Mouse (Mus musculus) lung, embryonic 16.5 days (tissue): ENCODE results near the gene Dynlt1c. TPM values are rescaled to one million over a fixed set of nuclear protein-coding genes. Genes with fewer than 3 reads are reported as not detected.
"Not testable (repeated sequence)": the region's sequence is repeated elsewhere in the genome, so short reads cannot be mapped to it uniquely, and the experiment has no call there.

Source experiments
- ATAC-seq: fragments of 200-750 bp; cut with Nextera tagmentation; 2 replicates; pipeline ENCODE4 v1.8.0; 2017; ENCODE audit warnings: low read depth, mild to moderate bottlenecking, moderate library complexity
- H3K27ac ChIP-seq: fragments of 300-500 bp; sonication (generic); 2 replicates; pipeline ENCODE4 v1.5.1; 2014; ENCODE audit warnings: mild to moderate bottlenecking, control low read depth, low read length
- H3K27me3 ChIP-seq: fragments of 300-500 bp; sonication (generic); 2 replicates; pipeline ENCODE4 v1.6.1; 2014; ENCODE audit warnings: low read depth, low read length, mixed read lengths; ENCODE audit not compliant: control insufficient read depth, insufficient read depth
- H3K36me3 ChIP-seq: fragments of 300-500 bp; sonication (generic); 2 replicates; pipeline ENCODE4 v1.6.1; 2014; ENCODE audit warnings: low read length; ENCODE audit not compliant: control insufficient read depth, insufficient read depth
- H3K4me1 ChIP-seq: fragments of 300-500 bp; sonication (generic); replicated peaks from 2 replicates; pipeline ENCODE4 v1.6.1; 2014; ENCODE audit warnings: low read length, mixed read lengths; ENCODE audit not compliant: control insufficient read depth, insufficient read depth
- H3K4me2 ChIP-seq: fragments of 300-500 bp; sonication (generic); 2 replicates; pipeline ENCODE4 v1.6.1; 2014; ENCODE audit warnings: low read depth, low read length, control low read depth
- H3K4me3 ChIP-seq: fragments of 300-500 bp; sonication (generic); 2 replicates; pipeline ENCODE4 v1.5.1; 2014; ENCODE audit warnings: mild to moderate bottlenecking, low read length, control low read depth
- H3K9ac ChIP-seq: fragments of 300-500 bp; sonication (generic); 2 replicates; pipeline ENCODE4 v1.6.1; 2014; ENCODE audit warnings: low read length, control low read depth
- H3K9me3 ChIP-seq: fragments of 300-500 bp; sonication (generic); 2 replicates; pipeline ENCODE4 v1.6.1; 2016; ENCODE audit warnings: low read length; ENCODE audit not compliant: control insufficient read depth
- WGBS: fragments of 180-500 bp; shearing (Covaris S2); extraction: QIAGEN DNeasy Blood & Tissue Kit; methylation state at CpG from one replicate; pipeline ENCODE4 v1.1.7; 2014; 5-methylcytosine and 5-hydroxymethylcytosine counted together
- polyA plus RNA-seq: library from polyadenylated mRNA; unstranded; fragments of >200 nt; fragmentation: Nextera tagmentation; extraction: Ambion mirVana; gene quantifications from 2 replicates; pipeline ENCODE4 v1.2.1, GENCODE M21; 2015

The Dynlt1c gene
- polyA plus RNA-seq, result 36.8 and 46.7 TPM in 2 replicates

GRCm38 (mm10) chr17:6601204-6601911 is at the start of gene Dynlt1c:
TSS of gene Dynlt1c (plus strand) at chr17:6601671.
- not testable (repeated sequence) for H3K9me3 ChIP-seq, H3K4me1 ChIP-seq, H3K36me3 ChIP-seq, H3K27me3 ChIP-seq
- ATAC-seq, result peak; percentile 99
- WGBS, result 3% methylated on average over 22 of the region's 40 CpGs
- peak within 1 kb of the TSS; percentile 54 for H3K9ac ChIP-seq
- H3K4me3 ChIP-seq, result peak within 1 kb of the TSS; percentile 42
- H3K4me2 ChIP-seq, result peak within 1 kb of the TSS; percentile 48
- H3K27ac ChIP-seq, result peak within 1 kb of the TSS; percentile 71; the same call in 1 of the 2 replicates

- not testable (repeated sequence) for H3K4me3 ChIP-seq, H3K27ac ChIP-seq, H3K9me3 ChIP-seq, H3K27me3 ChIP-seq, H3K9ac ChIP-seq, H3K36me3 ChIP-seq, H3K4me1 ChIP-seq, H3K4me2 ChIP-seq
- peak; percentile 75 for ATAC-seq
- no CpG with 5 or more reads among the region's 4 CpGs for WGBS
Measured at GRCm38 (mm10) chr17:6553798-6554197, 47.7 kb upstream of the Dynlt1c start.

GRCm38 (mm10) chr17:6554243-6554642 is 47.2 kb upstream of the Dynlt1c start:
- ATAC-seq, H3K4me1 ChIP-seq: not testable (repeated sequence)
- WGBS, result no CpG with 5 or more reads among the region's 5 CpGs

DNA sequence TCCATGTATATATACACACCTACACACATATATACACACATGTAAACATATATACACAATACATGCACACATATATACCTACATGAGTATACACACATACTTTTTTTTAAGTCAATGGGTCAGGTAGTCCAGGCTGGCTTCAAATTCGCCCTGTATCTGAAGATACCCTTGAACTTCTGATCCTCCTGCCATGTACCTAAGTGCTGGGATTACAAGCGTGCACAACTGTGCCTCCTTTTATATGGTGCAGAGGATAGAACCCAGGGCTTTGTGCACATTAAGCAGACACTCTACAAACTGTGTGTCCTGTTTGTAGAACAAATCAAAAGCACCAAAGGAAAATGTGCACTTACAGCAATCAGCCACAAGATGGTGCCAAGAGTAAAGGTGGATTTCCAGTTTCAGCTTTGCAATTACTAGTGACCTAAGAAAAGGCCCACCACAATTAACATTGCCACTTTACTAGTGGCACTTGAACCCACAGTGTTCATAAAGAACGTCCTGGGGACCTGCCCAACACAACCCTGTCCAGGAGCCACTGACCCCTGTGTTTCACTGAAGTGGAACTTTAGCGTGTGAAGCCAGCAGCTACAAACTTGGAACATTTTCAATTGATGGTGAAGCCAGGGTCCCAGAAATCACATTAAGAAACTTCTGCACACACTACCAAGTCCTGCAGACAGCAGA is 41.9 kb upstream of the Dynlt1c start:
- not testable (repeated sequence) for H3K9ac ChIP-seq, H3K36me3 ChIP-seq, H3K27me3 ChIP-seq, H3K4me2 ChIP-seq, H3K4me3 ChIP-seq, H3K9me3 ChIP-seq, H3K4me1 ChIP-seq, H3K27ac ChIP-seq
- no CpG with 5 or more reads among the region's 4 CpGs for WGBS
- ATAC-seq, result peak; percentile 21; the same call in 1 of the 2 replicates

More at GRCm38 (mm10) chr17:6554243-6554642, 47.2 kb upstream of the Dynlt1c start:
- H3K36me3 ChIP-seq, H3K4me2 ChIP-seq, H3K9ac ChIP-seq, H3K27ac ChIP-seq, H3K9me3 ChIP-seq, H3K27me3 ChIP-seq, H3K4me3 ChIP-seq: not testable (repeated sequence)

DNA sequence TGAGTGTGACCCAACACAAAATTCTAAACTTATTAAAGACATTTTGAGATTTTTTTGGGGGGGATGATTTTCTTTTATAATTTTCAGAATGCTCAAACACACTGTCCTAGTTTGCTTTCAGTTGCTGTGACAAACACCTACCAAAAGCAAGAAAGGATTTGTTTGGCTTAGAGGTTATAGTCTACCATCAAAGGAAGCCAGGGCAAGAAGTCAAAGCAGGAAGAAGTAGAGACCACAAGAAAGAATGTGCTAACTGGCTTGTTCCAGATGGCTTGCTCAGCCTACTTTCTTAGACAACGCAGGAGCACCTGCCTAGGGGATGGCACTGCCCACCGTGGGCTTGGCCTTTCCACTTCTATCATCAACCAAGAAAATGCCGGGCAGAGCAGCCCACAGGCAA is 36.6 kb upstream of the Dynlt1c start:
- not testable (repeated sequence) for H3K27ac ChIP-seq, H3K36me3 ChIP-seq, H3K9me3 ChIP-seq, H3K4me1 ChIP-seq, H3K9ac ChIP-seq, H3K27me3 ChIP-seq, ATAC-seq, H3K4me2 ChIP-seq, H3K4me3 ChIP-seq
- WGBS, result 95% methylated on average over 3 of the region's 3 CpGs

- H3K27me3 ChIP-seq, H3K9me3 ChIP-seq, H3K27ac ChIP-seq, ATAC-seq, H3K4me2 ChIP-seq, H3K9ac ChIP-seq, H3K4me1 ChIP-seq, H3K36me3 ChIP-seq, H3K4me3 ChIP-seq: not testable (repeated sequence)
- WGBS, result 50% methylated on average over 5 of the region's 8 CpGs
Measured at GRCm38 (mm10) chr17:6567908-6568307, 33.6 kb upstream of the Dynlt1c start.

GRCm38 (mm10) chr17:6571296-6571695 is 30.2 kb upstream of the Dynlt1c start:
- not testable (repeated sequence) for ATAC-seq, H3K36me3 ChIP-seq, H3K9ac ChIP-seq, H3K27me3 ChIP-seq, H3K4me2 ChIP-seq, H3K4me1 ChIP-seq, H3K9me3 ChIP-seq, H3K27ac ChIP-seq, H3K4me3 ChIP-seq
- WGBS, result 92% methylated on average over 10 of the region's 11 CpGs

DNA sequence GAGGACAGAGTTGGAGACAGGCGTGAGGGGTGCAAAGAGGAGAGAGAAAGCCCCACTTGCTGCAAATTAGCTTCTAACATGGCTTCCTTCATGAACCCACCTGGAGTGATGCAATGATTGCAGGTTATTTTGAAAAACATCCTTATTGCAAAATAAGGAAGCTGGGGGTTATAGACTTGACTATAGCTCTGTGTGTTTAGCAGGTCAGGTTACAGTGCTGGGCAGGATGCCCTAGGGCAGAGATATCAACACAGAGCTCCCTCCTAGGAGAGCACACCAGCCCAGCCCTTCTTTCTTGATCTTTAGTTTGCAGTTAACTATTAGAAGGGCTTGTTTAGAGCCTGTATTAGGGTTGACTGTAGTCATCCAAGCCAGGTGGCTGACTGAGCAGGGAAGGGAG is 29.3 kb upstream of the Dynlt1c start:
- not testable (repeated sequence) for H3K36me3 ChIP-seq, H3K27me3 ChIP-seq, H3K9me3 ChIP-seq, H3K27ac ChIP-seq, H3K4me1 ChIP-seq, H3K4me2 ChIP-seq, H3K9ac ChIP-seq, H3K4me3 ChIP-seq
- 0 out of 2 replicates have a peak, but pooled peaks have one; percentile 21 for ATAC-seq
- WGBS, result no CpG with 5 or more reads among the region's 1 CpGs

GRCm38 (mm10) chr17:6575376-6575775 is 26.1 kb upstream of the Dynlt1c start:
- H3K4me2 ChIP-seq, H3K27me3 ChIP-seq, H3K9me3 ChIP-seq, ATAC-seq, H3K36me3 ChIP-seq, H3K4me1 ChIP-seq, H3K4me3 ChIP-seq, H3K27ac ChIP-seq, H3K9ac ChIP-seq: not testable (repeated sequence)
- WGBS, result 86% methylated on average over 8 of the region's 8 CpGs
